Mouse (Mus musculus): ENCODE measurements at regions not wholly inside any gene's neighbourhood (a gene's known extent, or its start where the extent isn't known, plus 50 kb on each side); places are given as distances from the start of the nearest gene placed in this dataset.

- H3K4me3 ChIP-seq (ENCODE audit: extremely low read depth, insufficient read depth, insufficient read length), result no peak overlapping the region
- whole genome bisulfite sequencing, result 76% methylated on average over 3 of the region's 3 CpGs
- H3K27me3 ChIP-seq (ENCODE audit: control insufficient read depth, insufficient read depth, low read length), result no peaks in the 10 kb centered on the region
- no peak for DNase-seq (ENCODE audit: low read depth in 1 of 2, low spot score in 2 of 2)
- no peak overlapping the region for H3K27ac ChIP-seq (ENCODE audit: insufficient read depth, low read length)
- H3K36me3 ChIP-seq (ENCODE audit: control insufficient read depth, insufficient read depth, low read length), result no peaks in the 10 kb centered on the region
- TF ChIP-seq CTCF (IDR thresholded peaks at IDR 0.05; ENCODE audit: extremely low read depth, insufficient read depth, insufficient read length, insufficient replicate concordance), result no peak
- TF ChIP-seq POLR2A (IDR thresholded peaks at IDR 0.05; ENCODE audit: low read depth, low read length), result no peak
- H3K4me1 ChIP-seq (ENCODE audit: control insufficient read depth, insufficient read depth, insufficient read length), result no peaks in the 10 kb centered on the region
Measured at GRCm38 (mm10) chr13:84698472-84699080, 476.5 kb downstream of the Tmem161b start.

- H3K27me3 ChIP-seq (ENCODE audit: control insufficient read depth, insufficient read depth, low read length), result no peaks in the 10 kb centered on the region
- WGBS, result 91% methylated on average over 4 of the region's 4 CpGs
- no peak for TF ChIP-seq POLR2A (IDR thresholded peaks at IDR 0.05; ENCODE audit: low read depth, low read length)
- TF ChIP-seq CTCF (IDR thresholded peaks at IDR 0.05; ENCODE audit: extremely low read depth, insufficient read depth, insufficient read length, insufficient replicate concordance), result no peak
Measured at GRCm38 (mm10) chr13:84741231-84741630, 448.0 kb upstream of the Ccnh start.

GRCm38 (mm10) chr13:84748331-84748730 is 440.9 kb upstream of the Ccnh start:
- TF ChIP-seq CTCF (IDR thresholded peaks at IDR 0.05; ENCODE audit: extremely low read depth, insufficient read depth, insufficient read length, insufficient replicate concordance) (no peak), POLR2A (IDR thresholded peaks at IDR 0.05; ENCODE audit: low read depth, low read length) (no peak)
- DNase-seq (ENCODE audit: low read depth in 1 of 2, low spot score in 2 of 2), result no peak
- H3K27ac ChIP-seq (ENCODE audit: insufficient read depth, low read length), result no peak overlapping the region
- H3K36me3 ChIP-seq (ENCODE audit: control insufficient read depth, insufficient read depth, low read length), result no peaks in the 10 kb centered on the region
- H3K27me3 ChIP-seq (ENCODE audit: control insufficient read depth, insufficient read depth, low read length), result no peaks in the 10 kb centered on the region
- H3K4me1 ChIP-seq (ENCODE audit: control insufficient read depth, insufficient read depth, insufficient read length), result no peaks in the 10 kb centered on the region
- WGBS, result 94% methylated on average over 2 of the region's 2 CpGs
- H3K4me3 ChIP-seq (ENCODE audit: extremely low read depth, insufficient read depth, insufficient read length), result no peak overlapping the region

More at GRCm38 (mm10) chr13:84741231-84741630, 448.0 kb upstream of the Ccnh start:
- Histone ChIP-seq H3K4me1 (ENCODE audit: control insufficient read depth, insufficient read depth, insufficient read length) (no peaks in the 10 kb centered on the region), H3K4me3 (ENCODE audit: extremely low read depth, insufficient read depth, insufficient read length) (no peak overlapping the region), H3K36me3 (ENCODE audit: control insufficient read depth, insufficient read depth, low read length) (no peaks in the 10 kb centered on the region), H3K27ac (ENCODE audit: insufficient read depth, low read length) (no peak overlapping the region)
- no peak for DNase-seq (ENCODE audit: low read depth in 1 of 2, low spot score in 2 of 2)

- Histone ChIP-seq H3K36me3 (ENCODE audit: control insufficient read depth, insufficient read depth, low read length) (no peaks in the 10 kb centered on the region), H3K4me1 (ENCODE audit: control insufficient read depth, insufficient read depth, insufficient read length) (no peaks in the 10 kb centered on the region), H3K27me3 (ENCODE audit: control insufficient read depth, insufficient read depth, low read length) (no peaks in the 10 kb centered on the region), H3K27ac (ENCODE audit: insufficient read depth, low read length) (no peak overlapping the region), H3K4me3 (ENCODE audit: extremely low read depth, insufficient read depth, insufficient read length) (no peak overlapping the region)
- DNase-seq (ENCODE audit: low read depth in 1 of 2, low spot score in 2 of 2), result no peak
- TF ChIP-seq POLR2A (IDR thresholded peaks at IDR 0.05; ENCODE audit: low read depth, low read length), result no peak
- TF ChIP-seq CTCF (IDR thresholded peaks at IDR 0.05; ENCODE audit: extremely low read depth, insufficient read depth, insufficient read length, insufficient replicate concordance), result no peak
- WGBS, result 84% methylated on average over 1 of the region's 1 CpGs
Measured at GRCm38 (mm10) chr13:84749214-84749613, 440.0 kb upstream of the Ccnh start.

- no peak for DNase-seq (ENCODE audit: low read depth in 1 of 2, low spot score in 2 of 2)
- WGBS, result 92% methylated on average over 2 of the region's 2 CpGs
- TF ChIP-seq CTCF (IDR thresholded peaks at IDR 0.05; ENCODE audit: extremely low read depth, insufficient read depth, insufficient read length, insufficient replicate concordance) (no peak), POLR2A (IDR thresholded peaks at IDR 0.05; ENCODE audit: low read depth, low read length) (no peak)
Measured at GRCm38 (mm10) chr13:84750136-84750535, 439.1 kb upstream of the Ccnh start.

GRCm38 (mm10) chr13:84751576-84752490 is 437.4 kb upstream of the Ccnh start:
- Histone ChIP-seq H3K27ac (ENCODE audit: insufficient read depth, low read length) (no peak overlapping the region), H3K4me3 (ENCODE audit: extremely low read depth, insufficient read depth, insufficient read length) (no peak overlapping the region), H3K36me3 (ENCODE audit: control insufficient read depth, insufficient read depth, low read length) (no peaks in the 10 kb centered on the region), H3K4me1 (ENCODE audit: control insufficient read depth, insufficient read depth, insufficient read length) (no peaks in the 10 kb centered on the region), H3K27me3 (ENCODE audit: control insufficient read depth, insufficient read depth, low read length) (no peaks in the 10 kb centered on the region)
- 83% methylated on average over 2 of the region's 2 CpGs for WGBS
- TF ChIP-seq CTCF (IDR thresholded peaks at IDR 0.05; ENCODE audit: extremely low read depth, insufficient read depth, insufficient read length, insufficient replicate concordance), result no peak
- TF ChIP-seq POLR2A (IDR thresholded peaks at IDR 0.05; ENCODE audit: low read depth, low read length), result no peak
- no peak for DNase-seq (ENCODE audit: low read depth in 1 of 2, low spot score in 2 of 2)

More at GRCm38 (mm10) chr13:84750136-84750535, 439.1 kb upstream of the Ccnh start:
- Histone ChIP-seq H3K4me3 (ENCODE audit: extremely low read depth, insufficient read depth, insufficient read length) (no peak overlapping the region), H3K36me3 (ENCODE audit: control insufficient read depth, insufficient read depth, low read length) (no peaks in the 10 kb centered on the region), H3K4me1 (ENCODE audit: control insufficient read depth, insufficient read depth, insufficient read length) (no peaks in the 10 kb centered on the region), H3K27me3 (ENCODE audit: control insufficient read depth, insufficient read depth, low read length) (no peaks in the 10 kb centered on the region), H3K27ac (ENCODE audit: insufficient read depth, low read length) (no peak overlapping the region)

- no peaks in the 10 kb centered on the region for H3K4me1 ChIP-seq (ENCODE audit: control insufficient read depth, insufficient read depth, insufficient read length)
- no peaks in the 10 kb centered on the region for H3K36me3 ChIP-seq (ENCODE audit: control insufficient read depth, insufficient read depth, low read length)
- DNase-seq (ENCODE audit: low read depth in 1 of 2, low spot score in 2 of 2), result no peak
- H3K27me3 ChIP-seq (ENCODE audit: control insufficient read depth, insufficient read depth, low read length), result no peaks in the 10 kb centered on the region
- no peak overlapping the region for H3K4me3 ChIP-seq (ENCODE audit: extremely low read depth, insufficient read depth, insufficient read length)
- no peak overlapping the region for H3K27ac ChIP-seq (ENCODE audit: insufficient read depth, low read length)
- WGBS, result 82% methylated on average over 4 of the region's 4 CpGs
- TF ChIP-seq CTCF (IDR thresholded peaks at IDR 0.05; ENCODE audit: extremely low read depth, insufficient read depth, insufficient read length, insufficient replicate concordance) (no peak), POLR2A (IDR thresholded peaks at IDR 0.05; ENCODE audit: low read depth, low read length) (no peak)
Measured at GRCm38 (mm10) chr13:84752491-84752820, 436.8 kb upstream of the Ccnh start.
